Mouse (Mus musculus) CH12.LX (cell line): ENCODE measurements at regions not wholly inside any gene's neighbourhood (a gene's known extent, or its start where the extent isn't known, plus 50 kb on each side); places are given as distances from the start of the nearest gene placed in this dataset.

Experiments used
- DNase-seq: peaks from one replicate; pipeline ENCODE4 v3.0.0-alpha.2; 2013; ENCODE audit errors: extremely low read depth
- H3K27ac ChIP-seq: 2 replicates; pipeline ENCODE4 v1.5.1; 2012; ENCODE audit warnings: low read depth, mild to moderate bottlenecking, control low read depth, moderate library complexity; ENCODE audit not compliant: insufficient read depth
- H3K27me3 ChIP-seq: replicated peaks from 2 replicates; pipeline ENCODE3; 2012; ENCODE audit warnings: inconsistent platforms
- H3K36me3 ChIP-seq, 2 experiments: replicated peaks in 1 of 2; 2 replicates each; pipeline versions ENCODE3 to v1.6.1; 2012; ENCODE audit warnings: inconsistent platforms in 1 of 2, low read length in 1 of 2, mild to moderate bottlenecking in 1 of 2, mixed read lengths in 1 of 2, moderate library complexity in 1 of 2; ENCODE audit not compliant: control insufficient read depth in 1 of 2, insufficient read depth in 1 of 2
- H3K4me1 ChIP-seq, 2 experiments: 2 replicates each; pipeline ENCODE4 v1.6.1; 2012; ENCODE audit warnings: inconsistent platforms in 1 of 2, moderate library complexity in 1 of 2; ENCODE audit not compliant: insufficient read depth in 2 of 2, control insufficient read depth in 1 of 2
- H3K4me2 ChIP-seq: 2 replicates; pipeline ENCODE4 v1.6.1; 2012; ENCODE audit warnings: low read depth, mild to moderate bottlenecking, control low read depth; ENCODE audit not compliant: poor library complexity, insufficient read depth, severe bottlenecking
- H3K4me3 ChIP-seq, 3 experiments: fragments of 150-350 bp in 1 of 3; sonication (generic) in 1 of 3; replicated peaks in 1 of 3; 2 replicates each; pipeline versions ENCODE3 to v1.5.1; 2011 to 2012; ENCODE audit warnings: low read depth in 2 of 3, low read length in 2 of 3, mild to moderate bottlenecking in 2 of 3, moderate library complexity in 2 of 3, control low read depth in 1 of 3, improper control_type of control experiment in 1 of 3, inconsistent platforms in 1 of 3, mixed read lengths in 1 of 3; ENCODE audit not compliant: poor library complexity in 1 of 3
- H3K79me2 ChIP-seq: replicated peaks from 2 replicates; pipeline ENCODE4 v1.6.1; 2012; ENCODE audit warnings: mild to moderate bottlenecking, moderate library complexity; ENCODE audit not compliant: control insufficient read depth, poor library complexity, insufficient read depth, severe bottlenecking; ENCODE audit errors: extremely low read depth
- H3K9ac ChIP-seq: 2 replicates; pipeline ENCODE4 v1.6.1; 2012; ENCODE audit warnings: low read depth, mild to moderate bottlenecking, control low read depth, moderate library complexity; ENCODE audit not compliant: insufficient read depth
- H3K9me3 ChIP-seq: replicated peaks from 2 replicates; pipeline ENCODE3; 2012; ENCODE audit warnings: low read length, inconsistent platforms, mixed read lengths
- BHLHE40 ChIP-seq: IDR thresholded peaks from 2 replicates; pipeline ENCODE4 v1.6.1; 2011; ENCODE audit warnings: mild to moderate bottlenecking, low read depth, low read length, improper control_type of control experiment
- CHD1 ChIP-seq: IDR thresholded peaks from 2 replicates; pipeline ENCODE4 v1.6.1; 2012; ENCODE audit warnings: low read depth, low read length, improper control_type of control experiment, inconsistent platforms
- CHD2 ChIP-seq: IDR thresholded peaks from 2 replicates; pipeline ENCODE4 v1.6.1; 2011; ENCODE audit warnings: low read length, improper control_type of control experiment
- CTCF ChIP-seq, 2 experiments: IDR thresholded peaks in 1 of 2; conservative IDR thresholded peaks in 1 of 2; 2 replicates each; pipeline ENCODE4 v1.5.1; 2011 to 2012; ENCODE audit warnings: low read depth in 2 of 2, low read length in 2 of 2, improper control_type of control experiment in 1 of 2, inconsistent platforms in 1 of 2, mild to moderate bottlenecking in 1 of 2, moderate library complexity in 1 of 2
- E2F4 ChIP-seq: IDR thresholded peaks from 2 replicates; pipeline ENCODE4 v1.6.1; 2011; ENCODE audit warnings: low read depth, low read length, improper control_type of control experiment; ENCODE audit not compliant: insufficient replicate concordance
- ELF1 ChIP-seq: IDR thresholded peaks from 2 replicates; pipeline ENCODE4 v1.6.1; 2014; ENCODE audit warnings: low read depth, mild to moderate bottlenecking, inconsistent platforms, low read length, improper control_type of control experiment
- EP300 ChIP-seq: IDR thresholded peaks from 2 replicates; pipeline ENCODE4 v1.6.1; 2011; ENCODE audit warnings: low read length, improper control_type of control experiment
- ETS1 ChIP-seq: conservative IDR thresholded peaks from 2 replicates; pipeline ENCODE4 v1.6.1; 2012; ENCODE audit warnings: low read depth, mild to moderate bottlenecking, inconsistent platforms, low read length, improper control_type of control experiment, moderate library complexity
- GABPA ChIP-seq: IDR thresholded peaks from 2 replicates; pipeline ENCODE4 v1.6.1; 2012; ENCODE audit warnings: low read depth, low read length, improper control_type of control experiment, inconsistent platforms; ENCODE audit not compliant: insufficient replicate concordance
- HCFC1 ChIP-seq: IDR thresholded peaks from 2 replicates; pipeline ENCODE4 v1.6.1; 2012; ENCODE audit warnings: low read depth, mild to moderate bottlenecking, inconsistent platforms, low read length, improper control_type of control experiment
- IRF4 ChIP-seq: IDR thresholded peaks from 2 replicates; pipeline ENCODE4 v1.6.1; 2014; ENCODE audit warnings: low read depth, mild to moderate bottlenecking, inconsistent platforms, low read length, improper control_type of control experiment
- JUN ChIP-seq: IDR thresholded peaks from 2 replicates; pipeline ENCODE4 v1.6.1; 2011; ENCODE audit warnings: low read depth, mild to moderate bottlenecking, low read length, improper control_type of control experiment, moderate library complexity; ENCODE audit not compliant: insufficient read depth
- MAZ ChIP-seq: IDR thresholded peaks from 2 replicates; pipeline ENCODE4 v1.6.1; 2012; ENCODE audit warnings: low read depth, mild to moderate bottlenecking, inconsistent platforms, low read length, improper control_type of control experiment, moderate library complexity
- MEF2A ChIP-seq: IDR thresholded peaks from 2 replicates; pipeline ENCODE4 v1.6.1; 2014; ENCODE audit warnings: low read depth, mild to moderate bottlenecking, inconsistent platforms, low read length, improper control_type of control experiment, borderline replicate concordance
- MXI1 ChIP-seq: IDR thresholded peaks from 2 replicates; pipeline ENCODE4 v1.6.1; 2011; ENCODE audit warnings: mild to moderate bottlenecking, low read depth, low read length, improper control_type of control experiment
- MYC ChIP-seq: IDR thresholded peaks from 2 replicates; pipeline ENCODE4 v1.6.1; 2011; ENCODE audit warnings: low read depth, mild to moderate bottlenecking, improper control_type of control experiment, low read length
- NELFE ChIP-seq: IDR thresholded peaks from 2 replicates; pipeline ENCODE4 v1.6.1; 2011; ENCODE audit warnings: low read depth, low read length, improper control_type of control experiment
- NRF1 ChIP-seq: IDR thresholded peaks from 2 replicates; pipeline ENCODE4 v1.6.1; 2014; ENCODE audit warnings: low read depth, mild to moderate bottlenecking, inconsistent platforms, low read length, improper control_type of control experiment, moderate library complexity
- POLR2A ChIP-seq: IDR thresholded peaks from 2 replicates; pipeline ENCODE4 v1.6.1; 2011; ENCODE audit warnings: low read depth, mild to moderate bottlenecking, improper control_type of control experiment, low read length
- POLR2AphosphoS2 ChIP-seq: IDR thresholded peaks from 2 replicates; pipeline ENCODE4 v1.6.1; 2011; ENCODE audit warnings: low read depth, low read length, improper control_type of control experiment
- RAD21 ChIP-seq: IDR thresholded peaks from 2 replicates; pipeline ENCODE4 v1.6.1; 2011; ENCODE audit warnings: low read depth, mild to moderate bottlenecking, low read length, improper control_type of control experiment, moderate library complexity
- SIN3A ChIP-seq: IDR thresholded peaks from 2 replicates; pipeline ENCODE4 v1.6.1; 2012; ENCODE audit warnings: low read length, improper control_type of control experiment, inconsistent platforms
- TBP ChIP-seq: conservative IDR thresholded peaks from 2 replicates; pipeline ENCODE4 v1.6.1; 2011; ENCODE audit warnings: low read depth, low read length, improper control_type of control experiment
- TCF12 ChIP-seq: IDR thresholded peaks from 2 replicates; pipeline ENCODE4 v1.6.1; 2014; ENCODE audit warnings: low read depth, mild to moderate bottlenecking, inconsistent platforms, low read length, improper control_type of control experiment
- USF1 ChIP-seq: IDR thresholded peaks from 2 replicates; pipeline ENCODE4 v1.6.1; 2014; ENCODE audit warnings: low read depth, mild to moderate bottlenecking, inconsistent platforms, low read length, improper control_type of control experiment
- USF2 ChIP-seq: conservative IDR thresholded peaks from 2 replicates; pipeline ENCODE4 v1.6.1; 2011; ENCODE audit warnings: low read depth, low read length, improper control_type of control experiment
- dilution Hi-C: fragments of 300-500 bp; cut with MboI; formaldehyde crosslinking; loops from 2 replicates; pipeline ENCODE4 v1.14.3; 2020; ENCODE audit warnings: low sequenced_read_pairs; ENCODE audit not compliant: extremely low pct_unique_long_range_greater_than_20kb, extremely low pct_ligation_motif_present
- in situ Hi-C: fragments of 300-500 bp; cut with MboI; formaldehyde crosslinking; loops from 3 replicates; pipeline ENCODE4 v1.14.3; 2019; ENCODE audit warnings: low sequenced_read_pairs, low pct_ligation_motif_present, low pct_unique_long_range_greater_than_20kb, mixed read lengths

DNA sequence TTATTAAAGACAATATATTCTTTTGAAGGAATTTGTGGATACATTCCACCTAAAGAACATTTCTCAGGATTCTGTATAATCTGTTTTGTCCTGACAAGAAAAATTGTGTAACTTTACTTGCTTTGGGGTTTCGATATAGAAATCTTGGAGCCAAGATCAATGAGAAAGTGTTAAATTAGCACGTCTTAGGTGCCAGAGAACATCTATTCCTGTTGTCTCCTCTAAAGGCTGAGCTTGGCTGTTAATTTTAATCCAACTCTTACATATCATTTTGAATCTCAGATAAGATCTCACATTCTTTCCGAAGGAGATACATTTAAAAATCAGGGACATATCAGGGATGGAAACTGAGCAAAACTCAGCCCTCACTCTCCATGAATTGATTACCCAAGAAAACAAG, 139.9 kb downstream of the Actr3 start:
- dilution Hi-C loops, result no loop called here

DNA sequence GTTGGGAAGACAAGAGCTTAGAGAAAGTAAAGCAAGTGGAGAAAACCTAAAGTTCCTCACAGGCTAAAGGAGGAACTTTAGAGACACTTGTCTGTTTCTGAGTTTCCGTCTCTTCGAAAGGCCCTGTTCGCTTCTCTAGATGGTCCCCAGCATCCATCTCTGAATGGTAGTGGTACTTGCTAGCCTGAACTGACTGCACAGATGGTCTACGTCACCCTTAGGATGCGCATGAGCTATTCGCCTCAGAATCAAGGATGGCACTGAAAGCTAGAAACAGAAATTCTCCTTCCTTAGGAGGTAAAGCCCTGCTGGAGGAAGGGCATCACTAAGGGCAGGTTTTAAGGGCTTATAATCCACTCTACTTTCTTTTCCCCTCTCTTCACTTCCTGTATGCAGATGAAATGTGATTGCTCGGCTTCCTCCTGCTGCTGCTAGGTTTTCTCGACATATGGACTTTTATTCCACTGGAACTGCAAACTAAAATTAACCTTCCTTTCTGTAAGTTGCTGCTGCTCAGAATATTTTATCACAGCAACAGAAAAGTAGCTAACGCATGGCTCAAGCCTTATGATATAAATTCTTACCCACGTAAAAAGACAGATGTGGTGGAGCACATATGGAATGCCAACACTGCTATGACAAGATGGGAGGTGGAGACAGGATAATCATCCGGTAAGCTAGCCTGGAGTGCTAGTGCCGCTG, 145.1 kb downstream of the Actr3 start:
- dilution Hi-C loops, result no loop called here
- TF ChIP-seq JUN (no peak), USF1 (no peak), CHD2 (no peak), BHLHE40 (no peak), TCF12 (no peak), POLR2AphosphoS2 (no peak), CHD1 (no peak), NRF1 (no peak), MAZ (no peak), RAD21 (no peak), E2F4 (no peak), SIN3A (no peak), TBP (no peak), MYC (no peak), CTCF (conservative IDR thresholded peaks at IDR 0.05 in 1 of 2, IDR thresholded peaks at IDR 0.05 in 1 of 2; ENCODE audit: low read depth in 2 of 2, low read length in 2 of 2) (no peak), EP300 (no peak)

More for the DNA sequence above, 139.9 kb downstream of the Actr3 start:
- H3K4me1 ChIP-seq, result no peaks in the 10 kb centered on the region
- no peak overlapping the region for H3K4me2 ChIP-seq
- peaks cover 27% of the 10 kb centered on the region for H3K27me3 ChIP-seq
- H3K36me3 ChIP-seq, result no peaks in the 10 kb centered on the region
- in situ Hi-C loops, result no loop called here
- TF ChIP-seq NELFE, result no peak
- no peak for TF ChIP-seq USF2
- no peak for TF ChIP-seq ELF1
- TF ChIP-seq GABPA, result no peak
- TF ChIP-seq ETS1, result no peak
- TF ChIP-seq BHLHE40, result no peak
- TF ChIP-seq TBP, result no peak
- no peak for TF ChIP-seq NRF1
- TF ChIP-seq HCFC1, result no peak
- no peak for TF ChIP-seq IRF4
- no peak for TF ChIP-seq MEF2A
- TF ChIP-seq MYC, result no peak
- TF ChIP-seq CHD2, result no peak
- no peak for TF ChIP-seq TCF12
- TF ChIP-seq MXI1, result no peak
- TF ChIP-seq POLR2A, result no peak
- TF ChIP-seq, all 38 proteins: peak for 0
- H3K79me2 ChIP-seq, result no peaks in the 10 kb centered on the region
- no peak overlapping the region for H3K4me3 ChIP-seq
- no peaks in the 10 kb centered on the region for H3K9me3 ChIP-seq
- H3K9ac ChIP-seq, result no peak overlapping the region
- H3K27ac ChIP-seq, result no peak overlapping the region
- DNase-seq, result no peak

More for the DNA sequence above, 145.1 kb downstream of the Actr3 start:
- in situ Hi-C loops, result no loop called here
- H3K27ac ChIP-seq, result no peak overlapping the region
- DNase-seq, result no peak
- H3K4me2 ChIP-seq, result no peak overlapping the region
- H3K9ac ChIP-seq, result no peak overlapping the region
- no peaks in the 10 kb centered on the region for H3K9me3 ChIP-seq
- H3K4me1 ChIP-seq, result no peaks in the 10 kb centered on the region
- H3K4me3 ChIP-seq, result no peak overlapping the region
- no peaks in the 10 kb centered on the region for H3K36me3 ChIP-seq
- H3K79me2 ChIP-seq, result no peaks in the 10 kb centered on the region
- H3K27me3 ChIP-seq, result peaks cover 15% of the 10 kb centered on the region
